Mouse (Mus musculus): ENCODE data around the gene Mdm2. TPM values are rescaled to one million over a fixed set of nuclear protein-coding genes. Genes with fewer than 3 reads are reported as not detected.
"Not testable (repeated sequence)": the region's sequence is repeated elsewhere in the genome, so short reads cannot be mapped to it uniquely, and the experiment has no call there.

Mdm2 gene
- polyA plus RNA-seq (2015; fragmentation: Nextera tagmentation; extraction: Ambion mirVana), result 42.7 and 55.3 TPM in 2 replicates

DNA sequence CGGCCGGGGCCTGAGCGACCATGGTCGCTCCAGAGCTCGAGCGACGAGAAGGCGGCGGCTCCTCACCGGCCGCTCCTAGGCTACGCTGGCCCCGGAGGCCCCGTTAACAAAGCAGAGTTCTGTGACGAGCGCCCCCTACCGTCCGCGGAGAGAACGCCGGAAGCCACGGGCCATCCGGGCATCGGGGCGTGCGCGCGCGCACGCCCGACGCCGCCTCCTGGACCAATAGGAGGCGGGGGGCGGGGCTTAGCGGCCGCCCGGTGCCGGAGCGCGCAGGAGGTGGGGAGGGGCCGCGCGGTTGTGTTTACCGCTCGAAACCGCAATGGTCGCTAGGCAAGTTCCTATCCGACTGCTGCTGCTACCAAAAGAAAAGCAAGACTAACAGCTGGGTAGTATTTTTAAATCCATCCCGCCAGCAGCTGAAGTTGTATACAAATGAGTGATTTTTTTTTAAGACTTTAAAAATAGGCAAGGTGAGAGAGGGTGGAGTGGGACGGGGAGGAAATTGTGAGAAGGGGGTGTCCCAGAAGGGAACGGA lies at the start of gene Mdm2:
Gene Mdm2 (minus strand): TSS at position 155 of the 538 bp plus-strand sequence.
- Histone ChIP-seq H3K9ac (ENCODE audit: low read length) (peak within 1 kb of the TSS; percentile 99), H3K4me1 (ENCODE audit: control insufficient read depth, insufficient read depth, low read length) (peaks cover 27% of the 10 kb centered on the region), H3K4me3 (ENCODE audit: low read length) (peak within 1 kb of the TSS; percentile 84), H3K4me2 (ENCODE audit: low read depth, low read length) (peak within 1 kb of the TSS; percentile 71), H3K9me3 (replicated peaks; ENCODE audit: control insufficient read depth, low read length) (no peaks in the 10 kb centered on the region), H3K36me3 (ENCODE audit: control insufficient read depth, insufficient read depth) (peaks cover 15% of the 10 kb centered on the region), H3K27me3 (ENCODE audit: control insufficient read depth, insufficient read depth, low read length) (no peaks in the 10 kb centered on the region), H3K27ac (ENCODE audit: low read length) (peak within 1 kb of the TSS; percentile 97)
- under 1% methylated on average over 52 of the region's 52 CpGs for WGBS
- ATAC-seq (replicated peaks; ENCODE audit: extremely low read depth, insufficient read depth, low FRiP score), result peak; percentile 94

- Histone ChIP-seq H3K27me3 (ENCODE audit: control insufficient read depth, insufficient read depth, low read length) (no peaks in the 10 kb centered on the region), H3K9me3 (replicated peaks; ENCODE audit: control insufficient read depth, low read length) (no peaks in the 10 kb centered on the region), H3K4me3 (ENCODE audit: low read length) (no peak overlapping the region), H3K4me2 (ENCODE audit: low read depth, low read length) (no peak overlapping the region), H3K4me1 (ENCODE audit: control insufficient read depth, insufficient read depth, low read length) (no peaks in the 10 kb centered on the region), H3K9ac (ENCODE audit: low read length) (no peak overlapping the region), H3K27ac (ENCODE audit: low read length) (no peak overlapping the region), H3K36me3 (ENCODE audit: control insufficient read depth, insufficient read depth) (peaks cover 79% of the 10 kb centered on the region)
- ATAC-seq (replicated peaks; ENCODE audit: extremely low read depth, insufficient read depth, low FRiP score), result no peak
- WGBS, result 87% methylated on average over 10 of the region's 10 CpGs
Observed at GRCm38 (mm10) chr10:117759844-117760630, 49.5 kb upstream of the Mdm2 start.

- H3K9me3 ChIP-seq (replicated peaks; ENCODE audit: control insufficient read depth, low read length), result no peaks in the 10 kb centered on the region
- no peaks in the 10 kb centered on the region for H3K27me3 ChIP-seq (ENCODE audit: control insufficient read depth, insufficient read depth, low read length)
- no peaks in the 10 kb centered on the region for H3K4me1 ChIP-seq (ENCODE audit: control insufficient read depth, insufficient read depth, low read length)
- WGBS, result 86% methylated on average over 18 of the region's 18 CpGs
- no peak overlapping the region for H3K9ac ChIP-seq (ENCODE audit: low read length)
- H3K4me3 ChIP-seq (ENCODE audit: low read length), result no peak overlapping the region
- H3K36me3 ChIP-seq (ENCODE audit: control insufficient read depth, insufficient read depth), result peaks cover 79% of the 10 kb centered on the region
- no peak overlapping the region for H3K4me2 ChIP-seq (ENCODE audit: low read depth, low read length)
- no peak overlapping the region for H3K27ac ChIP-seq (ENCODE audit: low read length)
- no peak for ATAC-seq (replicated peaks; ENCODE audit: extremely low read depth, insufficient read depth, low FRiP score)
Observed at GRCm38 (mm10) chr10:117758749-117759727, 48.5 kb upstream of the Mdm2 start.

GRCm38 (mm10) chr10:117758344-117758743 lies 47.8 kb upstream of the Mdm2 start:
- 96% methylated on average over 3 of the region's 3 CpGs for WGBS

DNA sequence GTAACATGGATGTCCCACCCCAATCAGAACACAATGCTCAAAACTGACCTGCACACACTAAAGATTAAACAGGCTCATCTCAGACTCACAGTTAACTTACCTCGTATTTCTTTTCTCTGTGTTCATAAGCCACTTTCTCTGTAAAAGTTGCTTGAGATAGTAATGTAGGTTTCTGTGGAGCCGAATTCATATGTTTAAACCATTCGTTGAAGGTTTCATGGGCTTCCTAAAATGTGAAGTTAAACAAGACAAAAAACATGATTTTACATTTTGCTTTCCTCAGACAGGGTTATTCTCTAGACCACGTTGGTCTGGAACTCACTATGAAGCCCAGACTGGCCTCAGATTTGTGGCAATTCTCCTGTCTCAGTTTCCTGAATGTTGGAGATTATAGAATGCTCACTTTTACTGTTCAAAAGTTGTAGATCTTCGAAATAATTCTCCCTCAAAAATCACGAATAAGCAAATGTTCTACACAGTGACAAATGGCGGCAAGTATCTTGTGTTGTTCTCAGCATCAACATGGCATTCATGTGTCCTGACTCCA lies 47.3 kb upstream of the Mdm2 start:
- H3K4me2 ChIP-seq (ENCODE audit: low read depth, low read length), result no peak overlapping the region
- no peak overlapping the region for H3K27ac ChIP-seq (ENCODE audit: low read length)
- no peak for ATAC-seq (replicated peaks; ENCODE audit: extremely low read depth, insufficient read depth, low FRiP score)
- H3K36me3 ChIP-seq (ENCODE audit: control insufficient read depth, insufficient read depth), result peaks cover 75% of the 10 kb centered on the region
- H3K4me3 ChIP-seq (ENCODE audit: low read length), result no peak overlapping the region
- H3K4me1 ChIP-seq (ENCODE audit: control insufficient read depth, insufficient read depth, low read length), result no peaks in the 10 kb centered on the region
- no peaks in the 10 kb centered on the region for H3K27me3 ChIP-seq (ENCODE audit: control insufficient read depth, insufficient read depth, low read length)
- H3K9me3 ChIP-seq (replicated peaks; ENCODE audit: control insufficient read depth, low read length), result no peaks in the 10 kb centered on the region
- H3K9ac ChIP-seq (ENCODE audit: low read length), result no peak overlapping the region
- 93% methylated on average over 7 of the region's 7 CpGs for WGBS

More at GRCm38 (mm10) chr10:117758344-117758743, 47.8 kb upstream of the Mdm2 start:
- H3K4me3 ChIP-seq (ENCODE audit: low read length); ATAC-seq (replicated peaks; ENCODE audit: extremely low read depth, insufficient read depth, low FRiP score); H3K9ac ChIP-seq (ENCODE audit: low read length); H3K27ac ChIP-seq (ENCODE audit: low read length); H3K4me2 ChIP-seq (ENCODE audit: low read depth, low read length); H3K27me3 ChIP-seq (ENCODE audit: control insufficient read depth, insufficient read depth, low read length); H3K4me1 ChIP-seq (ENCODE audit: control insufficient read depth, insufficient read depth, low read length); H3K9me3 ChIP-seq (replicated peaks; ENCODE audit: control insufficient read depth, low read length): not testable (repeated sequence)
- H3K36me3 ChIP-seq (ENCODE audit: control insufficient read depth, insufficient read depth), result peaks cover 75% of the 10 kb centered on the region

GRCm38 (mm10) chr10:117757259-117757658 lies 46.7 kb upstream of the Mdm2 start:
- H3K4me1 ChIP-seq (ENCODE audit: control insufficient read depth, insufficient read depth, low read length), result no peaks in the 10 kb centered on the region
- no peak overlapping the region for H3K4me2 ChIP-seq (ENCODE audit: low read depth, low read length)
- ATAC-seq (replicated peaks; ENCODE audit: extremely low read depth, insufficient read depth, low FRiP score), result no peak
- H3K27me3 ChIP-seq (ENCODE audit: control insufficient read depth, insufficient read depth, low read length), result no peaks in the 10 kb centered on the region
- H3K36me3 ChIP-seq (ENCODE audit: control insufficient read depth, insufficient read depth), result peaks cover 74% of the 10 kb centered on the region
- no peak overlapping the region for H3K9ac ChIP-seq (ENCODE audit: low read length)
- no peaks in the 10 kb centered on the region for H3K9me3 ChIP-seq (replicated peaks; ENCODE audit: control insufficient read depth, low read length)
- 91% methylated on average over 1 of the region's 1 CpGs for WGBS
- no peak overlapping the region for H3K4me3 ChIP-seq (ENCODE audit: low read length)
- H3K27ac ChIP-seq (ENCODE audit: low read length), result no peak overlapping the region

GRCm38 (mm10) chr10:117756784-117757183 lies 46.2 kb upstream of the Mdm2 start:
- Histone ChIP-seq H3K4me1 (ENCODE audit: control insufficient read depth, insufficient read depth, low read length) (no peaks in the 10 kb centered on the region), H3K36me3 (ENCODE audit: control insufficient read depth, insufficient read depth) (peaks cover 78% of the 10 kb centered on the region), H3K27ac (ENCODE audit: low read length) (no peak overlapping the region), H3K9ac (ENCODE audit: low read length) (no peak overlapping the region), H3K4me2 (ENCODE audit: low read depth, low read length) (no peak overlapping the region), H3K27me3 (ENCODE audit: control insufficient read depth, insufficient read depth, low read length) (no peaks in the 10 kb centered on the region), H3K9me3 (replicated peaks; ENCODE audit: control insufficient read depth, low read length) (no peaks in the 10 kb centered on the region), H3K4me3 (ENCODE audit: low read length) (no peak overlapping the region)
- ATAC-seq (replicated peaks; ENCODE audit: extremely low read depth, insufficient read depth, low FRiP score), result no peak
- WGBS, result 91% methylated on average over 5 of the region's 5 CpGs

DNA sequence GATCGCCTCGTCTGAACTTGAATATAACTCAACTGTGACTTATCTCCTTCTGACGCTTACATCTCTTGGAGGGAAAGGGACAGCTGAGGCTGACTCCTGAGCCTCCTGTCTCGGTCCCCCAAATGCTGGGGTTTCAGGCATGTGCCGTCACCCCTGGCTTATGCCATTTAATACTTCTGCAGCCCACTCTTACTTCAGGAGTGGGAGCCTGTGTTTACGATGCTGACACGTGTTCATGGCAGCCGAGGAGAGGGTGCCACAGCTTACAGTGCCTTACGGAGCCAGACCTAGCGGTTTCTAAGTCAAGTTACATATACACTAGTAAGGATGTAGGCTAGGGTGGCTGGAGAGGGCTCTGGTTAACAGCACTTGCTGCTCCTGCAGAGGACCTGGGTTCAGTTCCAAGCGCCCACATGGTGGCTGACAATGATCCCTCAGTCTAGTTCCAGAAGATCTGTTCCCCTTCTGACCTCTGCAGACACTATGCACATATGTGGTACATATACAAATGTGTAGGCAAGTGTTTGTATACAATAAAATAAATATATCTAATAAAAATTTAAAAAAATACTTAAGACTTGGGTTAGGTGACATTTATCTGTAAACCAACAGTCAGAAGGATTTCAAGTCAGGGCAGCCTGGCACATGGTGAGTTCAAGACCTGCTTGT lies 45.4 kb upstream of the Mdm2 start:
- Histone ChIP-seq H3K27ac (ENCODE audit: low read length) (peak overlapping the region; percentile 30; the same call in 1 of the 2 replicates), H3K27me3 (ENCODE audit: control insufficient read depth, insufficient read depth, low read length) (no peaks in the 10 kb centered on the region), H3K4me2 (ENCODE audit: low read depth, low read length) (no peak overlapping the region), H3K9ac (ENCODE audit: low read length) (no peak overlapping the region), H3K36me3 (ENCODE audit: control insufficient read depth, insufficient read depth) (peaks cover 75% of the 10 kb centered on the region), H3K4me1 (ENCODE audit: control insufficient read depth, insufficient read depth, low read length) (no peaks in the 10 kb centered on the region), H3K9me3 (replicated peaks; ENCODE audit: control insufficient read depth, low read length) (no peaks in the 10 kb centered on the region), H3K4me3 (ENCODE audit: low read length) (no peak overlapping the region)
- ATAC-seq (replicated peaks; ENCODE audit: extremely low read depth, insufficient read depth, low FRiP score), result no peak
- WGBS, result 90% methylated on average over 11 of the region's 11 CpGs
